Mouse (Mus musculus) gastrocnemius, postnatal 36 days (tissue): Measurements from ENCODE around the gene Fbxo33. TPM values are rescaled to one million over a fixed set of nuclear protein-coding genes. Genes with fewer than 3 reads are reported as not detected.
"Not testable (repeated sequence)": the region's sequence is repeated elsewhere in the genome, so short reads cannot be mapped to it uniquely, and the experiment has no call there.

Source experiments
- DNase-seq, 2 experiments: peaks; one replicate each; pipeline ENCODE4 v3.0.0; 2022
- intact Hi-C: fragments of 180-260 bp; cut with DNase I; formaldehyde crosslinking; loops from one replicate; pipeline ENCODE4 v1.15.1; 2025
- long read RNA-seq, 2 experiments: library from polyadenylated mRNA; stranded (forward); transcript quantifications; one replicate each; pipeline ENCODE4 v2.0.0; 2021
- total RNA-seq, 2 experiments: library from RNA; stranded (reverse); gene quantifications; 2 replicates each; pipeline ENCODE4 v1.2.3; 2021

The Fbxo33 gene
- 1 to 10 TPM; 2.4 to 3.5 TPM for total RNA-seq
- long read RNA-seq, experiment 1 = 0 reads
- long read RNA-seq, experiment 2, partial matches to known transcripts = 0 of 3 reads
- long read RNA-seq, experiment 2, other reads (novel, unspliced or antisense) = 0 of 3 reads

- intact Hi-C loops = no loop called here
- peak; percentile 95 to 97 for DNase-seq
These were observed at the start of gene Fbxo33 for GRCm38 (mm10) chr12:59219325-59220225. TSS of gene Fbxo33 (minus strand) at chr12:59219725.

- DNase-seq = no peak
- intact Hi-C loops = no loop called here
These were observed 46.4 kb upstream of the Fbxo33 start for GRCm38 (mm10) chr12:59265942-59266231.

GRCm38 (mm10) chr12:59265207-59265941, 45.8 kb upstream of the Fbxo33 start:
- intact Hi-C loops = no loop called here
- no peak for DNase-seq

GRCm38 (mm10) chr12:59262841-59263240, 43.3 kb upstream of the Fbxo33 start:
- intact Hi-C loops = no loop called here

GRCm38 (mm10) chr12:59260798-59261197, 41.3 kb upstream of the Fbxo33 start:
- no peak for DNase-seq
- intact Hi-C loops = no loop called here

More at GRCm38 (mm10) chr12:59262841-59263240, 43.3 kb upstream of the Fbxo33 start:
- no peak for DNase-seq

GRCm38 (mm10) chr12:59260362-59260761, 40.8 kb upstream of the Fbxo33 start:
- intact Hi-C loops = no loop called here
- DNase-seq = no peak

GRCm38 (mm10) chr12:59259015-59259414, 39.5 kb upstream of the Fbxo33 start:
- intact Hi-C loops = no loop called here
- no peak for DNase-seq

GRCm38 (mm10) chr12:59250259-59250827, 30.8 kb upstream of the Fbxo33 start:
- intact Hi-C loops = no loop called here
- no peak for DNase-seq

- DNase-seq = no peak
- intact Hi-C loops = no loop called here
These were observed 29.4 kb upstream of the Fbxo33 start for GRCm38 (mm10) chr12:59248969-59249368.

GRCm38 (mm10) chr12:59241031-59241430, 21.5 kb upstream of the Fbxo33 start:
- intact Hi-C loops, DNase-seq: not testable (repeated sequence)

- no peak for DNase-seq
- intact Hi-C loops = no loop called here
These were observed 18.9 kb upstream of the Fbxo33 start for GRCm38 (mm10) chr12:59238434-59238833.

- DNase-seq = no peak
- intact Hi-C loops = no loop called here
These were observed 8.9 kb upstream of the Fbxo33 start for GRCm38 (mm10) chr12:59228401-59228800.

- intact Hi-C loops = no loop called here
These were observed 744 bp downstream of the Fbxo33 start for GRCm38 (mm10) chr12:59218640-59219321.

GRCm38 (mm10) chr12:59217331-59217730, 2.2 kb downstream of the Fbxo33 start:
- intact Hi-C loops = no loop called here
- DNase-seq = no peak

More at GRCm38 (mm10) chr12:59218640-59219321, 744 bp downstream of the Fbxo33 start:
- peak in 1 of 2 experiments; percentile 6 for DNase-seq

GRCm38 (mm10) chr12:59216676-59217266, 2.8 kb downstream of the Fbxo33 start:
- intact Hi-C loops = no loop called here
- no peak for DNase-seq

GRCm38 (mm10) chr12:59216176-59216575, 3.3 kb downstream of the Fbxo33 start:
- intact Hi-C loops = no loop called here
- no peak for DNase-seq

- no peak for DNase-seq
- intact Hi-C loops = no loop called here
These were observed 11.7 kb downstream of the Fbxo33 start for GRCm38 (mm10) chr12:59207814-59208213.

GRCm38 (mm10) chr12:59207000-59207390, 12.5 kb downstream of the Fbxo33 start:
- intact Hi-C loops = no loop called here

GRCm38 (mm10) chr12:59206208-59206999, 13.1 kb downstream of the Fbxo33 start:
- no peak for DNase-seq

More at GRCm38 (mm10) chr12:59207000-59207390, 12.5 kb downstream of the Fbxo33 start:
- DNase-seq = no peak

More at GRCm38 (mm10) chr12:59206208-59206999, 13.1 kb downstream of the Fbxo33 start:
- intact Hi-C loops = no loop called here
